Mouse (Mus musculus) spleen, postnatal 36 days (tissue): ENCODE measurements at regions not wholly inside any gene's neighbourhood (a gene's known extent, or its start where the extent isn't known, plus 50 kb on each side); places are given as distances from the start of the nearest gene placed in this dataset.
A peak's percentile ranks its signal among the peaks of the same experiment; 100 is the strongest.

Experiments
- DNase-seq, 2 experiments: peaks; one replicate each; pipeline ENCODE4 v3.0.0; 2022; ENCODE audit warnings: low spot score in 2 of 2, mixed read lengths in 1 of 2

GRCm38 (mm10) chr11:79764026-79764425, 173.0 kb downstream of the Rab11fip4 start:
- DNase-seq: no peak

GRCm38 (mm10) chr11:79762654-79763053, 171.6 kb downstream of the Rab11fip4 start:
- no peak for DNase-seq

GRCm38 (mm10) chr11:79762027-79762426, 171.0 kb downstream of the Rab11fip4 start:
- no peak for DNase-seq

GRCm38 (mm10) chr11:79760533-79760932, 169.5 kb downstream of the Rab11fip4 start:
- DNase-seq: no peak

GRCm38 (mm10) chr11:79758281-79758680, 167.3 kb downstream of the Rab11fip4 start:
- DNase-seq: no peak

GRCm38 (mm10) chr11:79757513-79758071, 166.6 kb downstream of the Rab11fip4 start:
- DNase-seq: no peak

GRCm38 (mm10) chr11:79756305-79756846, 165.4 kb downstream of the Rab11fip4 start:
- DNase-seq: no peak

- DNase-seq: no peak
Measured at GRCm38 (mm10) chr11:79753491-79753890, 162.5 kb downstream of the Rab11fip4 start.

GRCm38 (mm10) chr11:79752717-79753480, 161.9 kb downstream of the Rab11fip4 start:
- no peak for DNase-seq

GRCm38 (mm10) chr11:79751751-79752716, 161.0 kb downstream of the Rab11fip4 start:
- DNase-seq: no peak

- DNase-seq: no peak
Measured at GRCm38 (mm10) chr11:79750943-79751342, 159.9 kb downstream of the Rab11fip4 start.

- peak in 1 of 2 experiments; percentile 14 for DNase-seq
Measured at GRCm38 (mm10) chr11:79749755-79750434, 158.9 kb downstream of the Rab11fip4 start.

- no peak for DNase-seq
Measured at GRCm38 (mm10) chr11:79749141-79749540, 158.1 kb downstream of the Rab11fip4 start.

- DNase-seq: no peak
Measured at GRCm38 (mm10) chr11:79748606-79749125, 157.7 kb downstream of the Rab11fip4 start.

GRCm38 (mm10) chr11:79747801-79748200, 156.8 kb downstream of the Rab11fip4 start:
- DNase-seq: no peak
